Mouse (Mus musculus) neural tube, embryonic 15.5 days (tissue): ENCODE measurements around the gene Gm4312. TPM values are rescaled to one million over a fixed set of nuclear protein-coding genes. Genes with fewer than 3 reads are reported as not detected.
"Not testable (repeated sequence)": the region's sequence is repeated elsewhere in the genome, so short reads cannot be mapped to it uniquely, and the experiment has no call there.

Source experiments
- ATAC-seq: fragments of 200-750 bp; cut with Nextera tagmentation; 2 replicates; pipeline ENCODE4 v1.8.0; 2017; ENCODE audit warnings: mild to moderate bottlenecking, moderate TSS enrichment, moderate library complexity; ENCODE audit not compliant: low FRiP score
- H3K27ac ChIP-seq: fragments of 300-500 bp; sonication (generic); replicated peaks from 2 replicates; pipeline ENCODE4 v1.5.1; 2015; ENCODE audit warnings: mild to moderate bottlenecking, inconsistent platforms
- H3K27me3 ChIP-seq: fragments of 300-500 bp; sonication (generic); replicated peaks from 2 replicates; pipeline ENCODE4 v1.6.1; 2015; ENCODE audit warnings: inconsistent platforms
- H3K36me3 ChIP-seq: fragments of 300-500 bp; sonication (generic); 2 replicates; pipeline ENCODE4 v1.6.1; 2015; ENCODE audit warnings: inconsistent platforms
- H3K4me1 ChIP-seq: fragments of 300-500 bp; sonication (generic); 2 replicates; pipeline ENCODE4 v1.6.1; 2015; ENCODE audit warnings: inconsistent platforms
- H3K4me2 ChIP-seq: fragments of 300-500 bp; sonication (generic); 2 replicates; pipeline ENCODE4 v1.6.1; 2015; ENCODE audit warnings: inconsistent platforms, mild to moderate bottlenecking, moderate library complexity
- H3K4me3 ChIP-seq: fragments of 300-500 bp; sonication (generic); replicated peaks from 2 replicates; pipeline ENCODE4 v1.5.1; 2015; ENCODE audit warnings: mild to moderate bottlenecking, inconsistent platforms
- H3K9ac ChIP-seq: fragments of 300-500 bp; sonication (generic); replicated peaks from 2 replicates; pipeline ENCODE4 v1.6.1; 2015; ENCODE audit warnings: mild to moderate bottlenecking, inconsistent platforms
- H3K9me3 ChIP-seq: fragments of 300-500 bp; sonication (generic); replicated peaks from 2 replicates; pipeline ENCODE4 v1.6.1; 2016; ENCODE audit warnings: inconsistent platforms
- WGBS: fragments of 180-500 bp; shearing (Covaris S2); methylation state at CpG from one replicate; pipeline ENCODE4 v1.1.7; 2015; ENCODE audit warnings: mixed read lengths; 5-methylcytosine and 5-hydroxymethylcytosine counted together
- polyA plus RNA-seq: library from polyadenylated mRNA; unstranded; fragments of >200 nt; fragmentation: Nextera tagmentation; extraction: Ambion mirVana; gene quantifications from 2 replicates; pipeline ENCODE4 v1.2.1, GENCODE M21; 2015

Gm4312 gene
- polyA plus RNA-seq: not detected in 2 replicates

DNA sequence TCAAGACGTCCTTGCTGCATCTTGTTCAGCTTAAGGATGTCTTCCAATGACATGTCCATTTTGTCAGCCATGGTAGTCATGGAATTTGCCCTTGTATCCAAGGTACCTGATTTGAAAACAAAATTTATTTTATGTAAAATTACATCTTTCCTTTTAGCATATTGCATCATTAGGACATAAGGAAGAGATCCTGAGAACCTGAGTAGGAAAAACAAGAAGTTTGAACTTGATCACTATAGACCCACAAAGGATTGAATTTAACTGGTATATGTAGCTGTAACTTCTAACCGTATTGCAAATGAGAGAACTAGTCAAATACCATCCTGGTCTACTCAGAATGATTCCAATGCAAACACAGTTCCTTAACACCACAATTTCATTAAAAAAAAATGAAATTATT, at the start of gene Gm4312:
TSS of gene Gm4312 (minus strand) at position 101 of the 400 bp plus-strand sequence.
- no CpG with 5 or more reads among the region's 2 CpGs for WGBS
- not testable (repeated sequence) for H3K36me3 ChIP-seq, H3K4me3 ChIP-seq, ATAC-seq, H3K27me3 ChIP-seq, H3K9ac ChIP-seq, H3K27ac ChIP-seq, H3K4me2 ChIP-seq, H3K9me3 ChIP-seq, H3K4me1 ChIP-seq

DNA sequence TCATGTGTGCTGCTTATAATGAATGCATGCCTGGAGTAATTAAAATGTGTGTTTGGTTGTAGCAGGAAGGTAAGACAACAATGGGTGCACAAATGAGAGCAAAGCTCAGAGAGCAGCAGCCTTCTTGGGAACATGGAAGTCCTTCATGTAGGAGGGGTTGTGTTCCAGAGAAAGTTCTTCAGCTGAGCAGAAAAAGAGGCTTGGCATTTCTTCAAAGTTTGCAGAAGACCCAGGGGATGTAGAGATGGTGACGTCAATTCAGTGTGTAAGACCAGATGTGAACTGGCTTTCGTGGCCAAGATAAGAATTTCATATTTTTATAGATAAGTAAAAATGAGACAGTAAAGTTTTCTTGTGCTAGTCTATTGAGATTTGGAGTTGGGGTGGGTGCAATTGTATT, 45.2 kb upstream of the Gm4312 start:
- WGBS: 90% methylated on average over 2 of the region's 2 CpGs
- no peak overlapping the region for H3K4me2 ChIP-seq
- no peaks in the 10 kb centered on the region for H3K9me3 ChIP-seq
- H3K4me3 ChIP-seq: no peak overlapping the region
- H3K27me3 ChIP-seq: no peaks in the 10 kb centered on the region
- H3K27ac ChIP-seq: no peak overlapping the region
- no peak overlapping the region for H3K9ac ChIP-seq
- H3K36me3 ChIP-seq: no peaks in the 10 kb centered on the region
- ATAC-seq: no peak
- no peaks in the 10 kb centered on the region for H3K4me1 ChIP-seq

DNA sequence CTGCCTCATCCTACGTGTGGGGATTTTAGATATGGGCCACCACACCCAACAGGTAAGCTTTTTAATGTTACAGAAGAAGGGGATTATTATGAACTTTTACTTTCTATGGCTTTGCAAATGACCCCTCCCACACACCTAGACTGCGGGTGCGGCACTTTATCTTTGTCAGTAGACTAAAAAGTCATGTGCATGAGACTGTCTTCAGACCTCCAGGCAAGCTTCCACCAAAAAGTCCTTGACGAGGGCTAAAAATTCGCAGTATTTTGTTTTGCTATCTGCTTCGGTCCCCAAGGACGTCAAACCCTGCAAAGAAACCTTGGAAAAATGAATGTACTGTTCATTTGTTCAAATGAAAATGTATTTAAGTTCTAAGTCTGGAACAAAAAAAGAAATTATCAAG, 33.2 kb upstream of the Gm4312 start:
- H3K4me1 ChIP-seq: no peaks in the 10 kb centered on the region
- no peak for ATAC-seq
- H3K4me3 ChIP-seq: no peak overlapping the region
- no peaks in the 10 kb centered on the region for H3K9me3 ChIP-seq
- H3K4me2 ChIP-seq: no peak overlapping the region
- H3K36me3 ChIP-seq: no peaks in the 10 kb centered on the region
- H3K27me3 ChIP-seq: no peaks in the 10 kb centered on the region
- WGBS: 95% methylated on average over 7 of the region's 7 CpGs
- no peak overlapping the region for H3K27ac ChIP-seq
- H3K9ac ChIP-seq: no peak overlapping the region

DNA sequence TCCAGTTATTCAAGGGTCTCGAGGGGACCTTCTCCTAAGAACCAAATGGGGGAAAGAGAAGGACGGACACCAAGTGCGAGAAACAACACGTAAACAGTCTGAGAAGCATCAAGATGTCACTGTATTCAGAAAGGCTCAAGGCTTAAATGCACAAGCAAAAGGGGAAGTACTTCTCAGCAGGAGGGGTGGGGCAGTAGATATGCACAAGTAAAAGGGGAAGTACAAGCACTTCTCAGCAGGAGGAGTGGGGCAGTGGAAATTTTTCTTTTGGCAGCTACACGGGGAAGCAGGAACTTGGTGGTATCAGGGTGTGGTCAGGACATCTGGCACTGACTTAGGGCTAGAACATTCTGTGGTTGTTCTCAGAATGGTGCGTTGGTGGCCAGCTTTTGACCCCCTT, 19.9 kb upstream of the Gm4312 start:
- WGBS: 89% methylated on average over 6 of the region's 6 CpGs
- not testable (repeated sequence) for H3K4me3 ChIP-seq

DNA sequence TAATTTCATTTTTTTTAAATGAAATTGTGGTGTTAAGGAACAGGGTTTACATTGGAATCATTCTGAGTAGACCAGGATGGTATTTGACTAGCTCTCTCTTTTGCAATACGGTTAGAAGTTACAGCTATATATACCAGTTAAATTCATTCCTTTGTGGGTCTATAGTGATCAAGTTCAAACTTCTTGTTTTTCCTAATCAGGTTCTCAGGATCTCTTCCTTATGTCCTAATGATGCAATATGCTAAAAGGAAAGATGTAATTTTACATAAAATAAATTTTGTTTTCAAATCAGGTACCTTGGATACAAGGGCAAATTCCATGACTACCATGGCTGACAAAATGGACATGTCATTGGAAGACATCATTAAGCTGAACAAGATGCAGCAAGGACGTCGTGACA, 21.3 kb downstream of the Gm4312 start, which contains the start of gene Gm4307:
TSS of gene Gm4307 (plus strand) at position 301 of the 400 bp plus-strand sequence.
- H3K27ac ChIP-seq, H3K9me3 ChIP-seq, ATAC-seq, H3K4me2 ChIP-seq, H3K27me3 ChIP-seq, H3K9ac ChIP-seq, H3K36me3 ChIP-seq, H3K4me3 ChIP-seq, H3K4me1 ChIP-seq: not testable (repeated sequence)
- WGBS: no CpG with 5 or more reads among the region's 3 CpGs

More for the DNA sequence above, 19.9 kb upstream of the Gm4312 start:
- H3K36me3 ChIP-seq, H3K4me1 ChIP-seq, H3K4me2 ChIP-seq, H3K27ac ChIP-seq, H3K27me3 ChIP-seq, H3K9ac ChIP-seq, ATAC-seq, H3K9me3 ChIP-seq: not testable (repeated sequence)

DNA sequence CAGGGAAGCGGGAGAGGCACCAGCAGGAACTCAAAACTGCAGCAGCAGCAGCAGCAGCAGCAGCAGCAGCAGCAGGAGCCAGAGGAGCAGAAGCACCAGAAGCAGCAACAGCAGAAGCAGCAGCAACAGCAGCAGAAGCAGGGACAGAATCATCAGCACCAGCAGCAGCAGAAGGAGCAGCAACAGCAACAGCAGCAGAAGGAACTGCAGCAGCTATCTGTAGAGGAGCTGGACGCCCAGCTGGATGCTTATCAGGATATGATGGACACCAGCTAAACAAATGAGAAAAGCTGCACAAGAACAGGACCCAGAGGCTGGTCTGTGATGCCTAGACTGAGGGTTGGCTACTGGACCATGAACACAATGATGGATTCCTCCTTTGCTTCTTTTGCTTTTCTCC, 25.5 kb downstream of the Gm4312 start:
- H3K4me3 ChIP-seq, H3K9me3 ChIP-seq, H3K9ac ChIP-seq, H3K4me1 ChIP-seq, H3K4me2 ChIP-seq, H3K27ac ChIP-seq, ATAC-seq, H3K27me3 ChIP-seq, H3K36me3 ChIP-seq: not testable (repeated sequence)
- WGBS: 92% methylated on average over 2 of the region's 2 CpGs

DNA sequence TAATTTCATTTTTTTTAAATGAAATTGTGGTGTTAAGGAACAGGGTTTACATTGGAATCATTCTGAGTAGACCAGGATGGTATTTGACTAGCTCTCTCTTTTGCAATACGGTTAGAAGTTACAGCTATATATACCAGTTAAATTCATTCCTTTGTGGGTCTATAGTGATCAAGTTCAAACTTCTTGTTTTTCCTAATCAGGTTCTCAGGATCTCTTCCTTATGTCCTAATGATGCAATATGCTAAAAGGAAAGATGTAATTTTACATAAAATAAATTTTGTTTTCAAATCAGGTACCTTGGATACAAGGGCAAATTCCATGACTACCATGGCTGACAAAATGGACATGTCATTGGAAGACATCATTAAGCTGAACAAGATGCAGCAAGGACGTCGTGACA, 31.6 kb downstream of the Gm4312 start, which contains the start of gene Gm4305:
TSS of gene Gm4305 (plus strand) at position 301 of the 400 bp plus-strand sequence.
- WGBS: no CpG with 5 or more reads among the region's 3 CpGs

DNA sequence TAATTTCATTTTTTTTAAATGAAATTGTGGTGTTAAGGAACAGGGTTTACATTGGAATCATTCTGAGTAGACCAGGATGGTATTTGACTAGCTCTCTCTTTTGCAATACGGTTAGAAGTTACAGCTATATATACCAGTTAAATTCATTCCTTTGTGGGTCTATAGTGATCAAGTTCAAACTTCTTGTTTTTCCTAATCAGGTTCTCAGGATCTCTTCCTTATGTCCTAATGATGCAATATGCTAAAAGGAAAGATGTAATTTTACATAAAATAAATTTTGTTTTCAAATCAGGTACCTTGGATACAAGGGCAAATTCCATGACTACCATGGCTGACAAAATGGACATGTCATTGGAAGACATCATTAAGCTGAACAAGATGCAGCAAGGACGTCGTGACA, 36.7 kb downstream of the Gm4312 start, which contains the start of gene Gm4303:
TSS of gene Gm4303 (plus strand) at position 301 of the 400 bp plus-strand sequence.
- not testable (repeated sequence) for H3K4me1 ChIP-seq, H3K9me3 ChIP-seq, H3K4me2 ChIP-seq, H3K9ac ChIP-seq, H3K27ac ChIP-seq, H3K36me3 ChIP-seq, ATAC-seq, H3K27me3 ChIP-seq, H3K4me3 ChIP-seq
- no CpG with 5 or more reads among the region's 3 CpGs for WGBS

More for the DNA sequence above, 31.6 kb downstream of the Gm4312 start, which contains the start of gene Gm4305:
- H3K4me2 ChIP-seq, H3K9me3 ChIP-seq, H3K27me3 ChIP-seq, H3K4me1 ChIP-seq, H3K9ac ChIP-seq, H3K4me3 ChIP-seq, H3K27ac ChIP-seq, ATAC-seq, H3K36me3 ChIP-seq: not testable (repeated sequence)

DNA sequence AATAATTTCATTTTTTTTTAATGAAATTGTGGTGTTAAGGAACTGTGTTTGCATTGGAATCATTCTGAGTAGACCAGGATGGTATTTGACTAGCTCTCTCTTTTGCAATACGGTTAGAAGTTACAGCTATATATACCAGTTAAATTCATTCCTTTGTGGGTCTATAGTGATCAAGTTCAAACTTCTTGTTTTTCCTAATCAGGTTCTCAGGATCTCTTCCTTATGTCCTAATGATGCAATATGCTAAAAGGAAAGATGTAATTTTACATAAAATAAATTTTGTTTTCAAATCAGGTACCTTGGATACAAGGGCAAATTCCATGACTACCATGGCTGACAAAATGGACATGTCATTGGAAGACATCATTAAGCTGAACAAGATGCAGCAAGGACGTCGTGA, 41.8 kb downstream of the Gm4312 start, which contains the start of gene Gm4302:
TSS of gene Gm4302 (plus strand) at position 301 of the 400 bp plus-strand sequence.
- ATAC-seq, H3K4me3 ChIP-seq, H3K27me3 ChIP-seq, H3K9me3 ChIP-seq, H3K4me2 ChIP-seq, H3K27ac ChIP-seq, H3K9ac ChIP-seq, H3K36me3 ChIP-seq, H3K4me1 ChIP-seq: not testable (repeated sequence)
- WGBS: no CpG with 5 or more reads among the region's 3 CpGs

DNA sequence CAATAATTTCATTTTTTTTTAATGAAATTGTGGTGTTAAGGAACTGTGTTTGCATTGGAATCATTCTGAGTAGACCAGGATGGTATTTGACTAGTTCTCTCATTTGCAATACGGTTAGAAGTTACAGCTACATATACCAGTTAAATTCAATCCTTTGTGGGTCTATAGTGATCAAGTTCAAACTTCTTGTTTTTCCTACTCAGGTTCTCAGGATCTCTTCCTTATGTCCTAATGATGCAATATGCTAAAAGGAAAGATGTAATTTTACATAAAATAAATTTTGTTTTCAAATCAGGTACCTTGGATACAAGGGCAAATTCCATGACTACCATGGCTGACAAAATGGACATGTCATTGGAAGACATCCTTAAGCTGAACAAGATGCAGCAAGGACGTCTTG, 47.0 kb downstream of the Gm4312 start, which contains the start of gene Gm4301:
TSS of gene Gm4301 (plus strand) at position 301 of the 400 bp plus-strand sequence.
- H3K27me3 ChIP-seq, H3K4me1 ChIP-seq, H3K9ac ChIP-seq, H3K4me3 ChIP-seq, H3K27ac ChIP-seq, H3K4me2 ChIP-seq, H3K36me3 ChIP-seq, H3K9me3 ChIP-seq, ATAC-seq: not testable (repeated sequence)
- no CpG with 5 or more reads among the region's 2 CpGs for WGBS
